Mouse (Mus musculus) gastrocnemius, postnatal 14 days (tissue): ENCODE data around the gene Ift88. TPM values are rescaled to one million over a fixed set of nuclear protein-coding genes. Genes with fewer than 3 reads are reported as not detected.
"Not testable (repeated sequence)": the region's sequence is repeated elsewhere in the genome, so short reads cannot be mapped to it uniquely, and the experiment has no call there.

Source experiments
- DNase-seq: peaks from one replicate; pipeline ENCODE4 v3.0.0; 2021; ENCODE audit warnings: mixed read lengths
- intact Hi-C: fragments of 180-260 bp; cut with DNase I; formaldehyde crosslinking; loops from one replicate; pipeline ENCODE4 v1.15.1; 2025; ENCODE audit warnings: low total_unique reads
- total RNA-seq, 2 experiments: library from RNA; stranded (reverse); gene quantifications; 2 replicates each; pipeline ENCODE4 v1.2.3; 2021

The Ift88 gene
- total RNA-seq, 2 experiments from 2014 or later: 3.3 to 4.6 TPM

- no peak for DNase-seq
- intact Hi-C loops: no loop called here
Observed at GRCm38 (mm10) chr14:57417187-57417586, 6.7 kb upstream of the Ift88 start.

DNA sequence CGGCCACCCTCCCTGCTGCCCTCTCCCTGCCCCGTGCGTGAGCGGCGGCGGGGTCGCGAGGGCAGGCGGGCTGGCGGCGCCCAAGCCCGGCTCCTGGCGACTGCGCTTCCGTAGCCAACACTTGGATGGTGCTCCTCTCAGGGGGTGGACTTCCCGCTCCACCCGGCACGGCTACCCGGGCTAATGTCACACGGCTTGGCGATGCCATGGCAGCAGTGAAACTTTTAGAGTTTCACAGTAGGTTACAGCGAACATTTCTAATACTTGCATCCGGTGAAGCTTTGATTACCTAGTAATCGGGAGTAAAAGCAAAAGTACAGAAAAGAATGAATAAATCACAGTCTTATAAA is 325 bp downstream of the Ift88 start:
- intact Hi-C loops: loop anchor here (10.0 kb wide), 1 partner anchor 101 kb away; the partner anchor contains the start of gene Il17d

GRCm38 (mm10) chr14:57430451-57430850 is 6.6 kb downstream of the Ift88 start:
- no peak for DNase-seq
- intact Hi-C loops: no loop called here

More for the DNA sequence above, 325 bp downstream of the Ift88 start:
- no peak for DNase-seq

DNA sequence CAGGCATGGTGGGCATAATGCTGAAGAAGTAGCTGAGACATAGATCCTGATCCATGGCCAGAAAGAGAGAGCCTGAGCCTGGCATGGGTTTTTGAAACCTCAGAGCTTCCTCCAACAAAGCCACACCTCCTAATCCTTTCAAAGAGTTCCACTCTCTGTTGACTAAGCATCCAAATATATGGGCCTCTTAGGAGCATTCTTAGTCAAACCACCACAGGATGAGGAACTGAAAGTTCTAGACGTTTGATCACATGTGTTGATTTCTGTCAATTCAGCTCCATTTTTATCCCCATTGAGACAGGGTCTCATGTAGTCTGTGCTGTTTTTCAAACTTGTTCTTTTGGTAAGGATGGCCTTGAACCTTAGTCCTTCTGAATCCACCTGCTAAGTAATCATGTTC is 28.7 kb downstream of the Ift88 start:
- no peak for DNase-seq
- intact Hi-C loops: no loop called here

GRCm38 (mm10) chr14:57459883-57460282 is 36.0 kb downstream of the Ift88 start:
- intact Hi-C loops: no loop called here

GRCm38 (mm10) chr14:57460326-57460725 is 36.5 kb downstream of the Ift88 start:
- DNase-seq, intact Hi-C loops: not testable (repeated sequence)

More at GRCm38 (mm10) chr14:57459883-57460282, 36.0 kb downstream of the Ift88 start:
- DNase-seq: no peak

DNA sequence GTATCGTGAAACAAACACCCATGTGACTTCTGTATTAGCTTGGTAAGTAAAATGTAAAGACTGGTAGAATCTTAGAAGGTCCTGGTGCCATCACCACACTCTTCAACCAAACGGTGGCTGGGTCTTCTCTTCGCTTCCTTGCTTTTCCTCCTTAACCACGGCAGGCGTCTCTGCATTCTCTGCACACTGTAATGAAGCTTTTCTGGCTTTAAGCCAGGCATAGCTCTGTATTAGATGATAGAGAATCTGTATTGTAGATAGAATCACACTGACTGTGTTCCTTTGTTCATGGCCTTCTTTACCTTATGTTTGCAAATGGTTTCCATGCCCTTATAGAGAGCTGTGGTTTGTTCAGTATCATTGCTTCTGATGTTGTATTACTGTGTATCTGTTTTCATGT is 39.0 kb downstream of the Ift88 start:
- intact Hi-C loops: no loop called here

GRCm38 (mm10) chr14:57475057-57475456 is 51.2 kb downstream of the Ift88 start:
- intact Hi-C loops: no loop called here
- DNase-seq: no peak

More for the DNA sequence above, 39.0 kb downstream of the Ift88 start:
- DNase-seq: no peak

DNA sequence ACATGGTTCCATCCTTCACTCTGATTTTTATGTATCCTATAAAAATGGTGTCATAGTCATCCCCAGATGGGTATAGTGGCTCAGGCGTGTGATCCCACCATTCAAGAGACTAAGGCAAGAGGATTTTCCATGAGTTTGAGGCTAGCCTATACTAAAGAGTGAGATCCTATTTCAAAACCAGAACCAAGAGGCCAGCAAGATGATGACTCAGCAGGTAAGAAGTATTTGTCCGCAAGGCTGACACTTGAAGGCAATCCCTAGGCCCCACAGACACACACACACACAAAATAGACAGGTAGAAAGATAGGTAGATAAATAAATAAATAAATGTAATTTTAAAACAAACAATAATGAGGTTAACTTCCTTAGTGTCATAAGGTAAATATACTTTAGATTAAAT is 58.4 kb downstream of the Ift88 start:
- intact Hi-C loops: no loop called here

GRCm38 (mm10) chr14:57484183-57484582 is 60.3 kb downstream of the Ift88 start:
- intact Hi-C loops: no loop called here
- DNase-seq: no peak

More for the DNA sequence above, 58.4 kb downstream of the Ift88 start:
- no peak for DNase-seq

DNA sequence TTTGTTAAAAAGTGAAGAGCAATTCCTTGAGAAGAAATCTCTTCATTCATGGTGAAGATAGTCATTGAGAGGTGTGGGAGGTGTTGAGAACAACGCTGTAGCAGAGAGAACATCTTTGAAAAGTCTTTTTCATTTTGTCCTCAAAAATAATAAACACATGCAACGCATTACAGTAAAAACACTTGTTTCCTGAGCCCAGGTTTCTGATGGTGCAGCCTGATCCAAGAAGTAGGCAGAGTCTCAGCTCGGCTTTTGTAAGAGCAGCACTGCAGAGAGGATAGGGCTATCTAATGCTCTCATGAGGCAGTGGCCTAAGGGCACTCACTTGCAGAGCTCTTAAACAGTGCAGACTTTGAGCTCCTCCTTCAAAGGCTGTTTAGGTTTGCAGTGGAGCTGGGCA is 65.8 kb downstream of the Ift88 start:
- no peak for DNase-seq
- intact Hi-C loops: no loop called here

DNA sequence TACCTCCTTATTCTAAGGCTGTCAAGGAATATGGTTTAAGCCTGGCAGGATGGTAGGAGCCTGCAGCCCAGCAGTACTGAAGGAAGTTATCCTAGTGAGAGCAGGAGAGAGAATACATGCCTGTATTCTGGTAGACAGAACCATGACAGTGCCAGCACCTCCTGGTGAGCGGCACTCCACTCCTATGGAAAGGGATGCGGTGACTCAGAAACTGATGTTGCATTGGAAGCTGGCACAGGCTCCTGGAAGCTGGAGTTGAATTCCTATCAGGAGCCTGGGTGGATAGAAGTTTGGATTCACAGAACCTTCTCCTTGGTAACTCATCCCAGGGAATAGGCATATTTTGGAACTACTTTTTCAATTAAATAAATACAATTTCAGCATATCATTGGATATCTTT is 70.0 kb downstream of the Ift88 start:
- intact Hi-C loops: no loop called here
- no peak for DNase-seq

- no peak for DNase-seq
- intact Hi-C loops: no loop called here
Observed at GRCm38 (mm10) chr14:57503729-57504128, 79.9 kb downstream of the Ift88 start.

- intact Hi-C loops: no loop called here
- no peak for DNase-seq
Observed at GRCm38 (mm10) chr14:57509554-57509953, 85.7 kb downstream of the Ift88 start.

DNA sequence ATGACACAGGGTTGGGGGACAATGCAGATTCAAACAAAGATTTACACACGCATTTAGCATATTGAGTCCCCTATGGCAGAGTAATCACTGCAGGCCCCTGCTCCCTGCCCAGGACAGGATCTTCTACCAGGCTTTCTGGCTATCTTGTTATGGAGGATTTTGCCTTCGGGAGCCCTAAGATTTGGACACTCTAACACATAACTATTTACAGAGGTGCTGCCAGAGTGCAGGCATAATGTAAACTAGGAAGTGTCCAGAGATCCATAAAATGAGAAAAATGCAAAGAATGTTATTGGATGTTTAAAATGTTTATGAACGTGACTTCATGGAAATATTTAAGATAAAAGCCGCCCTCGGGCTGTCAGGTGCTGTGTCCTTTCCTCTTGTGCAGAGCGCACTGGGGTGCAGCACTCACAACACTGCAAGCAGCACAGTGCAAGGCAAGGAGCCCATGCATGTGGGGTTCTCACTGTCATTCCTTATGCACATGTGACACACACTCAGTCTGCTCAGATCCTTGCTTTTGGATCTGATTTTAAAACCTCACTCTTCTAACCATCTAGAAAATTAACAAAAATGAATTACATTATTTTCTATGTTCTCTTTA is 91.4 kb downstream of the Ift88 start:
- no peak for DNase-seq
- intact Hi-C loops: no loop called here

DNA sequence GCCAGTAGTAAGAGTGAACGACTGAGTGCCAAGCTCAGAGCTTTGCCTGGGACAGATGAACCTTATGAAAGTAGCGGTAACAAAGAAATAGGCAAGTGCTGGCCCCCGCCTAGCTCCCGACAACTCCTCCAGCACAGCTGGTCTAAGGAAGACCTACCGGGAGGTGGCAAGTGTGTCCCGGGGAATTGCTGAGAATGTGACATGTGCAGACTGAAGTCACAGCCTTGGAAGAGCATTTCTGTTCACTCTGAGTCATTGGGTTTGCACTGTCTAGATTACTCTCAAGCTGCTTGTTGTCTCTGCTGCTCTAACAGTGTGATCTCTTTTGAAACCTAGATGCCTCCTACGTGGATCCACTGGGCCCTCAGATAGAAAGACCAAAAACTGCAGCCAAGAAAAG is 93.1 kb downstream of the Ift88 start:
- intact Hi-C loops: no loop called here
- DNase-seq: no peak

DNA sequence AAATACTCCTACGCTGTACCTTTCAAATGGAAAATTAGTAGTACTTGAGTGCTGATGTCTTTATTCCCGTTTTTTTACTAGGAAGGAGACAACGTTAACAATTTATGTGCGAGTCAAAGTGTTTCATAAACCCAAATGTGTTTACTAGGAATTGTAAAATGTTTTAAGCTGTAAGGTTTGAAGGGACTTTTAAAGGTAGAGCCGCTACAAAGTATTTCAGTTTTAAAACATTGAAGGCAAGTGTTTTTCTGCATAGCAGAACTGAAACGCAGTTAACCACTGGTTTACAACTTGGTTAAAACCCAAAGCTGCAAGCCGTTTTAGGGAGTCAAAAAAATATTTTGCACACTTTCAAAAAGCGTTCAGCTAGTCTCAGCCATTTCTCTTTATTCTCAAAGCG is 99.9 kb downstream of the Ift88 start:
- DNase-seq: no peak
- intact Hi-C loops: loop anchor here (10.0 kb wide), 1 partner anchor 99 kb away; the partner anchor contains the start of gene Ift88

- DNase-seq: peak; percentile 64
- intact Hi-C loops: loop anchor here (10.0 kb wide), 1 partner anchor 100 kb away; the partner anchor contains the start of gene Ift88
Observed at GRCm38 (mm10) chr14:57524671-57525387, 101.0 kb downstream of the Ift88 start, which contains the start of gene Il17d. Gene Il17d, plus strand, starts transcription at chr14:57524777.

- peak; percentile 58 for DNase-seq
- intact Hi-C loops: loop anchor here (10.0 kb wide), 1 partner anchor 101 kb away; the partner anchor contains the start of gene Ift88
Observed at GRCm38 (mm10) chr14:57525388-57526049, 101.7 kb downstream of the Ift88 start.

DNA sequence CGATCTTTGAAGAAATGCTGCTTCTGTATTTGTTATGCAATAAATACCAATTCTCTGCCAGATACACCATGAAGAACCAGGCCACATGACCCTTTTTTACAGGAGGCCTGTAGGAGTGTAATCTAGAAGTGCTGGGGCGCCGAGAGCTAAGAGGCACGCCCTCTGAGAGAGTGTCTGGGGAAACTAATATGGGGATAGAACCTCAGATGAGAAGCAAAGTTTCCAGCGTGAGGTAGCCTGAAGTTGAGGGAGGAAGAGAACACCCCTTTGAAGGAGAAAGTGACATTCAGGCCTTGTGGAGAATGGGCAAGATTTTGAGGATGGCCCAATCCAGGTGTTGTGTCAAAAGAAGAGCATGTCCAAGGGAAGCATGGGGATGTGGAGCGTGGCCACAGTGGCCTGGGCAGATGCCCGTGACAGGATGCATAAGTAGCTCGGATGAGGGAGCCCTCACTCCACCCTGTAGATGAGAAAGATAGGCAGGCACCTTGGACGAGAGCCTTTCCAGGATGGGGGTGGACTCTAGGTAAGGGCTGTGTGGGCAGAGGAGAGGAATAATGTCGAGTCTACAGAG is 102.3 kb downstream of the Ift88 start:
- intact Hi-C loops: loop anchor here (10.0 kb wide), 1 partner anchor 101 kb away; the partner anchor contains the start of gene Ift88
- no peak for DNase-seq
